Mouse (Mus musculus): ENCODE measurements at regions not wholly inside any gene's neighbourhood (a gene's known extent, or its start where the extent isn't known, plus 50 kb on each side); places are given as distances from the start of the nearest gene placed in this dataset.

DNA sequence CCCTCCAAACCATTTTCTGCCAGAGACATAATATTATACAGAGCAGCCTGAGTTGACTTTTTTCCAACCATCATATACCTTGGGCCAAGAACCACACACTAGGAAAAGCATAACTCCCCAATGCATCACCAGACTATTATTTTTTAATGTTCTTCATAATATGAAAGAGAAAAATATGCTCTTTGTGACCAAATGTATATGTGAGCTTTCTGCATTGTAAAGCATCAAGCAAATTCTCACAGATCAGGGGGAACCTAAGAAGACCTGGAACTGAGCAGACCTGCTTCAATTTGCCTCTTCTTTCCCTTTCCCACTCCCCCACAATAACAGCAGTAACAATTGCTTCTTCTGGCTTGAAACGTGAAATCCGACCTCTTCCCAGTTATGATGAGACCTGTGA lies 407.6 kb downstream of the Atp6ap1l start:
- no peak for ATAC-seq (replicated peaks; ENCODE audit: poor library complexity)

DNA sequence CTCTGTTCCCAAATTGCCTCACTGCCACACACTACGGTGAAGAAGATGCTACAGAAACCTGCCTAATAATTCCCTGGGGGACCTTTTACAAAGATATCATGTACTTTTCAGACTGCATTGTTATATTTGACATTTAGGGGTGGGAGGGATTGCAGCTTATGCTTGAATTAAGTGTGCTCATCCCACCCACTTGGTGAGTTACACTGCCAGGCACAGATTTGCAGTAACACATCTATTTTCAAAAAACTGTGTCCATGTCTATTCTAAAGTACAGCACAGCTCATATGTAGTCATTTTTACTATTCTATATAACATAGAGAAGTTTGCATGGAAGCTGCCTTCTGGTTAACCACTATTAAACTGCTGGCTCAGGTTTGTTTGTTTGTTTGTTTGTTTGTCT lies 404.3 kb upstream of the Xrcc4 start:
- ATAC-seq (replicated peaks; ENCODE audit: poor library complexity), result no peak

DNA sequence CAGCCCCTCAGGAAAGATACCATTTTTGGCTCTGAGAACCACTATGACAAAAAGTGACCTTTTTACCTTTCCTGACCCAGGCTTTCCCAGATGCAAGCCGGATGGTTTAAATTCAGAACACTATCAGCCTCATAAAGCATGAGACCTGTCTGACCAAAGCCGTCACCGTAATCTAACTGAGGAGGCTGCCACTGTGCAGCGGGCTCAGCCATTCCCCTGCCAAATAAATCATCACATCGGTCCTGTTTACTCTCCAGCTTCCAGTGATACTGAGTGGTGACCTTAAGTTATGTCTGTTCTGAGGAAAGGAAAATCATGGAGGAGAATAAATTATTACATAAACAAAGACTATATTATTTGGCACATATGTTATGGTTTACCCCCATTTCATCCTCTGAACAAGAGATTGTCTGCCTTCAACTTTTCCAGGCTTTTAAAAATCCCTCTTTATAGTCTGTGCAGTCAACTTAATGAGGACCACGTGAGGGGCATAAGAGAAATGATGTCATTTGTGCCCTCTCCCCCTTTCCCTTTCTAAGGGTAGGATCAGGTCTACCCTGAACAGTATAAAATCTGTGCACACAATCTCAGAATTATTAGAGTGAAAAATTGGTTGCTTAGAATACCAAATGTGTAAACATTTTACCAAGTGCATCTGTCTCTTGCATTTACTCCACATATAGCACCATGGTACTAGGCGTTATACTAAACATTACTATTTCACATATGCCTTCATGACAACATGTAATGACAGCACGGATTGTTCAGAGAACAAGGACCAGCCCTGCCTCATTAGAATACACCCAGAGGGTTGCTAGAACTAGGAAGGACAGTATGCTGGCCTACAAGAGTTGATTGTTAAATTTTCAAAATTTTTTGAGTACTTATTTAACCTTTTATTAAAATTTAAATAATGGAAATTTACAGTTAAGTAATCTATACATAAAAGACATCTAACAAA lies 401.9 kb upstream of the Xrcc4 start:
- ATAC-seq (replicated peaks; ENCODE audit: poor library complexity), result no peak

DNA sequence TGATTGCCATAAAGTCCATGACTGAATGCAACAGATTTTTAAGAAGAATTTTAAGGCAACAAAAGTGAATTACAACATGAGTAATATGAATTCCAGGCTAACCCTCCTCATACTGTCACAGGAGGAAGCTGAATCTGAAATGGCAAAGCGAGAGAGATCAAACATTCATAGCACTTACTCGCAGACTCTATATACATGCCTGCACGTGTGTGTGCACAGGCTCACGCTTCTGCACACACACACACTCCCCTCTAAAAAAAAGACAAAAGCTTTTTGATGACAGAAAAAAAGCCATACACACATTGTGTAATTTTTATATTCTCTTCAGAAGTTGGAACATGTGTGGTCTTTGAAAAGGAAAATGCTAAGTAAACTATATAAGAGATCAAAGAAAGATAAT lies 391.1 kb upstream of the Xrcc4 start:
- no peak for ATAC-seq (replicated peaks; ENCODE audit: poor library complexity)

DNA sequence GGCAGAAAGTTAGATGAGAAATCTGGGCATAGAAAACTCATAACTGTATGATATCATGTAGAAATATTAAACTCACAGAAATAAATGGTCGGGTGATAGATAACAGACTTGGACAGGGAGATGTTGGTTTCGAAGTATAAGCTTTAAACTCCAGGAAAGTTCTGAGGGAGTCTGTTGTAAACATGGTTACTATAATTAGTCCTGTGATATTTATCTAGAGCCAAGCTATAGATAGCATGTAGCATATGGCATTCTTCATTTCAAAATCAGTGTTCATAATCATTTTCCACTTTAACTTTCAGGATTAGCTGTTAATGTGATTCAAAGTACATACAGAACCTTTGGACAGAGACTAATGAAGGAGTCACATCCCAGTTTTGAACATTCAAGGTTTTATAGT lies 387.5 kb upstream of the Xrcc4 start:
- ATAC-seq (replicated peaks; ENCODE audit: poor library complexity), result no peak

DNA sequence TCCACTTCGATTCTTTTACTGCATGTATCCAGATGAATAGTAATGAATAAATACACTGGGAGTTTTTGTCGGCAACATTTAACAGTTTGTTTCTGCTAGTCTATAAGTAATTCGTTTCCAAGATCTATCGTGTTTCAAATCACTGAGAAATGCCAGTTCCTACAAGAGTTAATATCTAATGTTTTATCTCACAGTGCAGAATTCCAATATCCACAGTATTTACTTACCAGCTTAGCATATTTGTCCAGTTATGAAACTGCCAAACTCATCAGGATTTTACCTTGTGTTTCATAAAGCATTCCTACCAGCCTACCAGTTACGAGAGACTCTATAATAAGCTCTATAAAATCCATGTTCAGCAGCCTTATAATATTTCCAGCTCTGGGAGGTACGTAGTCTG lies 385.1 kb upstream of the Xrcc4 start:
- ATAC-seq (replicated peaks; ENCODE audit: poor library complexity), result no peak

DNA sequence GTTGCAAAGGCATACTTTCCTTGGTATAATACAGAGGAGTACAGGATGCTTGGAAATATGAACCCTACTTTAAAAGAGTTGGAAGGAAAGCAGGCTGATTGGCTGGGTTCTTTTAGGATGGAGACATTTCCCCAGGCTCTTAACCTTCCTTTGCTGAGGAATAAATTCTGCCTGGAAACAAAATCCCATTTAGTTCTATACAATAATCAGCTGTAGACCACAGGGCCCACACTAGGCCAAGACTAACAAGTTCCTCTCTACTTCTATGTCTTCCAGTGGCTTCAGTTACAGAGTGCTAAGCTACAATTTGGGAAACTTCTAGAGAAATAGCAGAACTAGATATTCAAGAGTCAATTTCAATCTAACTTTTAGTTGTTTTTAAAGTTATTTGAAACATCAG lies 384.6 kb upstream of the Xrcc4 start:
- no peak for ATAC-seq (replicated peaks; ENCODE audit: poor library complexity)

DNA sequence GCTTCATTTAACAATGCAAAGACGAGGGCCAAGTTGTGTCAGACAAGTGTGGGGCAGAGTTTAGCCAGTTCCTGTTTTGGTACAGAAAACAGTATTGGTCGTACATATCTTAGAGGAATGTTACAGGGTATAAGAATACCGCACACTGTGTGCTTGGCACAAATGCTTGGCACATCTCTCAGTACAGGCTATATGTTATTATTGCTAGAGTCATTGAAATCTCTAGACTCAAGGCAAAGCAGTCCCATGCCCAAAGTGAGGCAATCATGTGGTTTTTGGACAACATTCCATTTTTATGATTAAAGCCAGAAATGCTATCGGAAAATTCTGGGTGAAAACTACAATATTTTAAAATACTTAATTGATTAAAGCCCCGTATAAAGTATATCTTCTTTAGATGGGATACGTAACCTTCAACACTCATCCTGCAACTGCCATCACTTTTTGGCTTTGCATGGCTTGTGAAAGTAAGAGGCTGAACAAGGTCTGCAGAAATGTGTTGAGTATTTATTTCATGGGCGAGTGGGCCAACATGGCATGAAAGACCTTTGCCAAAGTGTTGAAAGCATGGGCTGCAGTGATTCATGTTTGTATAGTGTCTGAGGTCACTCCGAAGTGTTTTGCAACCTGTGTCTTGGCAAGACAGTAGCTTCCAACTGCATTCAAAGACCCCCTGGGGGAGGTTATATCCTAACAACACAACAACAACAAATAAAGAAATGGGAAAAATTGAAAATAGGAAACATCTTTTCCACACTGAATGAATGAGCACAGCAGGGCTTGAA lies 383.8 kb upstream of the Xrcc4 start:
- no peak for ATAC-seq (replicated peaks; ENCODE audit: poor library complexity)

DNA sequence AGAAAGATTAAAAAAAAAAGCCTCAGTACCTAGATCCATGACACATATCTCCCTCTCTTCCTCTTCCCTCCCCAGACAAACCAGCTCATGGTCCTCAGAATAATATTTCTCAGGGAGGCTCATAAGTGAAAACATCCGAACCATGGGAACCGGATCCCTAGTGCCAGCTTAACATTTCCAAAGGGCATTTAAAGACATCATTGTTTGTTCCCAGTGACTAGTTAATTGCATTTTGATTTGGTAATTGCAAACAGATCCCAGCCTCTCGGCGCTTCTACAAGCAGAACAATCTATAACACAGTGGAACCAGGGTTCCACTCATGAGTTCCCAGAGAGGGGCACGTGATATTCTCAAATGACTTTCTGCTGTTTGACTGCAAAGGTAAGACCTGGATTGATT lies 376.7 kb upstream of the Xrcc4 start:
- no peak for ATAC-seq (replicated peaks; ENCODE audit: poor library complexity)

DNA sequence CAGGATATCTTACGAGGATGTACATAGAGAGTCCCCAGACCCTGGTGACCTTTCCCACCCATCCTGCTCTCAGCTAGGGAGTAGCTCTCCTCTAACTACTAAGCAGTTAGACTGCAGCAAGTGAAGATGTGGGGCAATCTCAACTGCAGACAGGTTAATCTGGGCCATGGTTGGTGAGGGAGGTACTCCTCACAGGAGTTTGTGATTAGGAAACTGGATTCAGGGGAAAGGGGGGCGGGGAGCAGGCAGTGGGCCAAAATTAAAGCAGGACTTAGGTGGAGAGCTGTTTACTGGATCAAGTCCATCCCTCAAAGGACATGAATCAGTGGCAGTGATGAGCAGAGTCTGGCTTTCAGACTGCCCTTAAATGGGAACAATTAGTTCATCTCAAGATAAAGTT lies 374.6 kb upstream of the Xrcc4 start:
- ATAC-seq (replicated peaks; ENCODE audit: poor library complexity), result no peak

DNA sequence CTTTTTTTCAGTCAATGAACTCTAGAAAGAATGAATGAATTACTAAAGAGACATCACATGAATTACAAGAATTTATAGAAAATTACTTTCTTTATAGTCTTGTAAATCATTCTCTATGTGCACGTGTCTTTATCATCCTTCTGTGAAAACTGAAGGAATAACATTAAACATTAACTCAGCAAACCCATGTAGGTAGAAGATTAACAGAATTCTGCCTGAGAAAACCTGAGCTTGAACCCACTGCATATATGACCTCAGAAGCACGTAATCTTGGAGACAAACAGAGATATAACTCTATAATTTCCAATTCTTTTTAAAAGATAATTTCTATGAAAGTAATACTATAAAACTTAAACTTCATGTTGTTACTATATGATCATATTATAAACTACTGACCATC lies 374.0 kb upstream of the Xrcc4 start:
- no peak for ATAC-seq (replicated peaks; ENCODE audit: poor library complexity)

DNA sequence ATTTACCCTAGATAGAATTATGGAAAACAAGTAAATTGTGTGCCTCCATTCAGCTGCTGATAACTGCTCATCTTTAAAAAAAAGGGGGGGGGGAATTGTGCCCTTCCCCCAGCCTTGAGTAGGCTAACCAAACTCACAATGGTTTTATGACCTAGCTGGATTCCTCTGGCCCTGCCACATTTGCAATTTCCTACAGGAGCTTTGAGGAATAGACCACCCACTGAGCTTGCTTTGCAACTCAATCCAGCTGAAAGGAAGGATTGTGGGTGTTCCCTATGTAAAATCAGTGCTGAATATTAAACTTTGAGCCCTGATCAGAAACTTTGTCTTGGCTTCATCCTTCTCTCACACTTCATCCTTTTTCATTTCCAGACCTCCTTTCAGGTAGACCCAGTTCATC lies 365.2 kb upstream of the Xrcc4 start:
- no peak for ATAC-seq (replicated peaks; ENCODE audit: poor library complexity)

DNA sequence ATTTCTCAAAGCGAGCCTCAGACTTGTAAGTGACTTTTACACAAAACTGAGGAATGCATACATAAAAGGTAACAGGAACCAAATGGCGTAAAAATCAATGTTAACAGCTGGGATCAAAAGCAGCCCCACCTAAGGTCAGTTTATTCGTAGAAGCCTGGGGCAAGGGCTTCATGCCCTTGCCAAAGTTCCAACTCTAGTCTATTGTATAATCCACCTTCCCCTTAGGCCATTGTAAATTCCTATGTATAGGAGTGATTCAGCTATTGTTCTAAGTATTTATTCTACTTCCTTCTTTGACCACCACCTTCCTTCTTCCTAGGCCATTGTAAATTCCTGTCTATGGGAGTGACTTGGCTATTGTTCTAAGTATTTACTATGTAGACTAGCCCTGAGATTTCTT lies 337.5 kb upstream of the Xrcc4 start:
- ATAC-seq (replicated peaks; ENCODE audit: poor library complexity), result no peak

DNA sequence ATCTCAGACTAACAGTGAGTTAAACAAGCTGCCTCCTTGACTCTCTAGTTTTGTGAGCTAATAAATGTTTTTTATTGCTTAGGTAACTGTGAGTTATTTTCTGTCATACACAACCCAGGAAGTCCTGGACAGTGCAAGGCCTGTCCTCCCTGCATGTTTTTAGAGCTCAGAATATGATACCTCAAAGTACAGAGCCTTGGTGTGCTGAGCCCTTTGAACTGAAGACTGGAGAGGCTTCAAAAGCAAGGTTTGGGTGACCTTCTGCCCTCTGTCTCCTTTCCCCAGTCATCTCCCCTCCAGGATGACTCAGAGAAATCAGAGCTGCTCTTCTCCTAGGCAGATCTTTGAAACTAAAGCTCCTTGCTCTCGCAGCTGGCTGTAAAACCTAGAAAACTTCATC lies 336.0 kb upstream of the Xrcc4 start:
- ATAC-seq (replicated peaks; ENCODE audit: poor library complexity), result no peak

DNA sequence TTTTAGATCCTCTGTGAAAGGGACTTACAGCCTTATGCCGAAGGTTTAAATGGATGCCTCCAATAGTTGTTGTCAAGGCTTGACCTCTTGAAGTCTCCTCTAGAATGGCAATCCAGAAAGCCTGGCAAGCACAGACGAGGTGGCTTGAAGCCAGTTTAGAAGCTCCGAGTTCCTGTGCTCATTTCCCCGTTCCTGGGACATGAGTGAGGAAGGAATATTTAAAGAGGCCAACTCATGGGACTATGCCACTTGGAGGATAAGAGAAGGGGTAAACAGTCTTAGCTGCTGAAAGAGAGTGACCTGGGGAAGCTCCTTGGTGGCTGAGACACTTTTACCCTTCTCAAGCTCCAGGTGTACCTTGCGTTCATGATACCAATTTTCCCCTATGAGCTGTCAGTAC lies 335.1 kb upstream of the Xrcc4 start:
- no peak for ATAC-seq (replicated peaks; ENCODE audit: poor library complexity)

DNA sequence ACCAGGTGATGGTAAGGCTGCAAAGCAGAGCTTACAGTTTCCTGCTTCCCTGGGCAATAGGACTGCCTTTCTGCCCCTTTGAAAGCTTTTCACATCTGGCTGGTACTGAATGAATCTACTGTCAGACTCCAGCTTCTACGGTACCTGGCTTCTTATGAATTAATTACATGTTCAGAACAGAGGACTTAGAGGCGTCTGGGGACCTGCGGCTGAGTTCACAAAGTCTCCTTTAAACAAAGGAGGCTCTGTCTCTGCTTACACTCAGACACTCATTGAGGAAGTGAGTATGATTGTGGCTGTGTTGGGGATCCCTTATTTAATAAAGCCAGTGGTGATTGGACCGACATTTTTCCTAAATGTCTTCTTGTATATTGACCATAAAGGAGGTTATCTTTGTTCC lies 331.6 kb upstream of the Xrcc4 start:
- no peak for ATAC-seq (replicated peaks; ENCODE audit: poor library complexity)

DNA sequence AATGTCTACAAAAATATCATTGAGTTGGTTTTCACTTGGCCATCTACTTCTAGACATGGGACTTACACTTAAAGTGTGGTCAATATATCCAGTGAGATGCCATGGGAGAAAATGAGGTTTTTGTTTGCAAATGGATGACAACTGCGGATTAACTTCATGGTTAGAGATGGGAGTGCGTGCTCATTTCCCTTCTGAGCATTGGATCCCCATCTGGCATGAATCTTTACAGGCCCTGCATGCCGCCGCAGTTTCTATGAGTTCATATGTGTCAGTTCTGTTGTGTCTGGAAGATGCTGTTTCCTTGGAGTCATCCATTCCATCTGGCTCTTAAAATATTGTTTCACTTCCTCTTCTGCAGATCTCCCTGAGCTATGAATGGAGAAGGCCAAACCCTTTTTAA lies 315.0 kb upstream of the Xrcc4 start:
- peak; percentile 48; the same call in 1 of the 2 replicates for ATAC-seq (replicated peaks; ENCODE audit: poor library complexity)

DNA sequence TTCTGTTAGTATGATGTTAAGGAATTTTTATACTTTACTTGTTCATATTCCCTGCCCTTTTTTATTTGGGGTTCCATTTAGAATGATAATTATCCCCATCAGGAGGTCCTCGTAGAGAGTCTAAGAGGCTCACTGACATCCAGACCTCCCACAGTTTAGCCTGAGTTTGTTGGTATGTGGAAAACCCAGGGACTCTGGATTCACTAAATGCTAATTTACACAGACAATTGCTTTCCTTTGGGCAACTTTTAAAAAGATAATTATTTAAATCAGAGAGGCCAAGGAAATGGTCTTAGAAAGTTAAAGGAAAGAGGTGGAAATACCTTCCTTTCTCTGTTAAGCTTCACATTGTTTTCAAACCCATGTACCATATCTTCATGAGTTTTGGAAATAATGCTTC lies 312.7 kb upstream of the Xrcc4 start:
- ATAC-seq (replicated peaks; ENCODE audit: poor library complexity), result no peak

DNA sequence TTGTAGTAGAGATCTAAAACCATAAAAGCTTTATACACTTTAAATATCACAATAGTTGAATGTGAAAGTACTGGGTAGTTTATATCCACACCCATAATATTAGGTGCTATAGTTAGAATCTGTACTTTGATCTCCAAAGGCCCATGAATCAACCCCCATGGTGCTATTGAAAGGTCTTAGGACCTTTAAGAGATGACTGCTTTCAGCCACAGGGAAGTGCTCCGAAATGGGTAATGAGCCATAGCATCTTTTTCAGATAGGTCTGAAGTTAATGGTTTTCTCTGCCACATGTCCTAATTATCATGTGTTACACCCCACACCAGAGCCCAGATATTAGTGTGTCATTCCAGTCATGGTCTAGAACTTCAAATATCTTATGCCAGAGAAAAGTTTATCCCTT lies 312.1 kb upstream of the Xrcc4 start:
- ATAC-seq (replicated peaks; ENCODE audit: poor library complexity), result no peak

DNA sequence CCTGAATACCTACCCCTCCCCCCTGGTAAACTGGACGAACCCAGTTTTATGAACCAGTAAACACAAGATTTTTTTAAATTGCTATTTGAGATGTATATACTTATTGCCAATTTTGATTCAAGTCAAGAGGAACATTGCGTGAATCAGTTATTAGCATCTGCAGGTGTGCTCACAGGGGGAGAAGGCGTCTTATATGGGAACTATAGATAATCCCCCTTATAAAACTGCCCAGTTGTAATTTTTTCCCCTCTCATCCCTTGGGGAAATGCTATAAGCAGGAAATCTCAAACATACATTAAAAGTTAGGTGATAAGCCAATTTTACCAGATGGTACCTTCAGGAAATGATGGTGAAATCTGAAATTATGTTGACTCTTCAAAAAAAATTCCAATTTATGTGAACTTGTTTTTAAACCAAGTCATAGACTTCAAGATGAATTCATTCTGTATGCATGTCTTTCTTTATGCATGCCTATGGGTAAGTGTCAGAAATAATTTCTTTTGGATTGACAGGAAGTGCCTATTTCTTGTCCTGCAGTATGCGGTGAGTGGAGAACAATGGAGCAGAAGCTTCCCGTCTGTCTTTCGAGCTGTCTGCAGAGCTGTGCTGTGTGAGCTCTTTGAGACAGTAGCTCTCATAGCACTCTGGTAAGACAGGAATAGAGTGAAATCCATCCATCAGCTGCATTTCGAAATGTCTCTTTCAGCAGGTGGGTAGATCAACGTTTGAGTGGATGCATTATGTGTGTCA lies 306.0 kb upstream of the Xrcc4 start:
- no peak for ATAC-seq (replicated peaks; ENCODE audit: poor library complexity)

DNA sequence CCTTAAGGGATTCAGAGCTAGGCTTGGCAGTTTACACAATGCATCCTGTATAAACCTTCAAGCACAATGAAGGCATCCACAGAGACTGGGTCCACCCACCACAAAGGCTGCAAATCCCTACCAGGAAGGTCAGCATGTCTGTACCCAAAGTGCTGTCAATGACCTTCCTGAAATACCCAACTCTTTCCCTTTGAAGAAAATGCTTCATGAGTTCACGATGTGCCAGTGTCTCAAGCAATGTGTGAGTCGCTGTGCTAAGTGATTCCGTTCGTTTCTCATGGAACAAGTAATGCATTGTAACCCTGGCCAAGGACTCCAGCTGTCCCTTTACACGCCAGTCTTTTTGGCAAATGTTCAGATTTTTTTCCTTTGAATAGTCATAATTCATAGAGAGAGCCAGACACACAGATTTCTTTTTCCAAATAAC lies 305.4 kb upstream of the Xrcc4 start:
- no peak for ATAC-seq (replicated peaks; ENCODE audit: poor library complexity)

DNA sequence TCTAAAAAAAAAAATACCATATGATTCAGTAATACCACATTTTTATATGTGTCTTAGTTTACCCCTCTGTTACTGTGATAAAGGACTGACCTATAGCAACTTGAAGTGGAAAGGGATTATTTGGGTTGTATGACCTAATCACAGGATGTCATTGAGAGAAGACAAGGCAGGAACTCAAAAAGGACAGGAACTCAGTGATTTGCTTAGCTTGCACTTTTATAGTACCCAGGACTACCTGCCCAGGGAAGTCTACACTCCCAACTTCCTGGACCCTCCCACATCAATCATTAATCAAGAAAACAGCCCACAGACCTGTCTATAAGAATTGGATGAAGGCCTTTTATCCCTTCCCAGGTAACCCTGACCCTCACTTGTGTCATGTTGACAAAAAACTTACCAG lies 303.0 kb upstream of the Xrcc4 start:
- ATAC-seq (replicated peaks; ENCODE audit: poor library complexity), result no peak

All from megakaryocyte progenitor cell, adult 5-6 weeks (primary cell).